Comparison of ENCODE assay signal across 8 mouse cellular contexts in the genomic region with DNA sequence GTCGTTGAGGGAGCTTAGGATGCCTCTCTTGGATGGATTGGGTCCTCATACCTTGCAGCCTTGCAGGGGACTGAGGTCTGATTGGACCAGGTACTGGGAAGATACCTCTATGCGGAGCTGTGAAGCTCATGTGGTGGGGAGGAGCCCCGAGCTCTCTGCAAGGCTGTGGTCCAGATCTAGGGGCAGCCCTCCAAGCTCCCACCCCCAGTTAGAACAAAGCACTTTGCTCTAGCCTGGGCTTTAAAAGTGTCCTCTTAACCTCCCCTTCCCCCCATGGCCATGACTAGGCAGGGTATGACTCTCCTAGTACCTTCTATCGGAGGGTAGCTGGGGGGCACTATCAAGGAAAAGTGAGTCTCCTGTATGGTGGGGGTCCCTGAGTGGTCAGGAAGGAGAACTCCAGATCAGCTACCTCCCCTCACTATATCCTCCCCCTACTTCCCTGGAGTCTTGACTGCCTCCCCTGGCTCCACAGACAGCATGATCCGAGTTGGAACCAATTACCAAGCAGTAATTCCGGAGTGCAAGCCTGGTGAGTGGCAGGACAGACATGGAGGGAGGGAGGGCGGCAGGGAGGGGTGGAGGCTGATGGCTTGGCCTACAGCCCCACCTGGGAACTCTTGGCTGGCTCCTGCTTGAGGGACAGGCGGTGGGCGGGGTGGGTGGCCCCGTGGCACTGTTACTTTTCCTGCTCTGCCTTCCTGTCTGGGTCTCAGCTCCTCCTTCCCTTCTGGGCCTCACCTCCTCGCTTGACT. TPM values are rescaled to one million over a fixed set of nuclear protein-coding genes. Genes with fewer than 3 reads are reported as not detected.
DNase-seq lines count a peak whose midpoint lies in the region; ATAC-seq and TF ChIP-seq lines count a peak whose summit lies in the region.

No protein-coding gene starts in this region.

- no peaks in the 10 kb centered on the region for H3K36me3 ChIP-seq in heart, adult 2 months (ENCODE audit: control insufficient read depth, insufficient read depth, low read length)
- peaks cover 50% of the 10 kb centered on the region for H3K36me3 ChIP-seq in G1E (replicated peaks)
- peaks cover 36% of the 10 kb centered on the region for H3K36me3 ChIP-seq in embryonic facial prominence, embryonic 15.5 days
- H3K36me3 ChIP-seq in hindbrain, postnatal 0 days (ENCODE audit: insufficient read depth, low read length) = peaks cover 19% of the 10 kb centered on the region; the same call in 1 of the 2 replicates
- H3K36me3 ChIP-seq in neural tube, embryonic 12.5 days = peaks cover 45% of the 10 kb centered on the region

- H3K4me1 ChIP-seq in heart, adult 2 months (ENCODE audit: control insufficient read depth, insufficient read depth, low read length) = peaks cover 10% of the 10 kb centered on the region
- peaks cover 62% of the 10 kb centered on the region for H3K4me1 ChIP-seq in G1E (ENCODE audit: insufficient read depth, low read depth, low read length)
- H3K4me1 ChIP-seq in embryonic facial prominence, embryonic 15.5 days = peaks cover 61% of the 10 kb centered on the region
- peaks cover 37% of the 10 kb centered on the region for H3K4me1 ChIP-seq in hindbrain, postnatal 0 days (ENCODE audit: insufficient read depth, low read length)
- peaks cover 69% of the 10 kb centered on the region for H3K4me1 ChIP-seq in neural tube, embryonic 12.5 days

- no peaks in the 10 kb centered on the region for H3K27me3 ChIP-seq in heart, adult 2 months (ENCODE audit: control insufficient read depth, insufficient read depth, low read length)
- peaks cover 19% of the 10 kb centered on the region; the same call in 1 of the 2 replicates for H3K27me3 ChIP-seq in G1E (ENCODE audit: insufficient read depth, low read length)
- no peaks in the 10 kb centered on the region for H3K27me3 ChIP-seq in embryonic facial prominence, embryonic 15.5 days
- H3K27me3 ChIP-seq in hindbrain, postnatal 0 days (ENCODE audit: insufficient read depth, low read length) = no peaks in the 10 kb centered on the region
- H3K27me3 ChIP-seq in neural tube, embryonic 12.5 days (replicated peaks) = no peaks in the 10 kb centered on the region

- no peak for ATAC-seq in G1E (ENCODE audit: extremely low read depth, insufficient number of reproducible peaks, low FRiP score, poor library complexity, severe bottlenecking)
- no peak for ATAC-seq in embryonic facial prominence, embryonic 15.5 days (ENCODE audit: insufficient number of reproducible peaks, low FRiP score, low TSS enrichment, low read depth)
- no peak for ATAC-seq in hindbrain, postnatal 0 days
- ATAC-seq in neural tube, embryonic 12.5 days (ENCODE audit: low FRiP score, low read depth) = no peak
- no peak for ATAC-seq in megakaryocyte-erythroid progenitor cell, adult 5-6 weeks (replicated peaks; ENCODE audit: low FRiP score, low TSS enrichment, poor library complexity, severe bottlenecking)

- no peak for TF ChIP-seq POLR2A in heart, adult 2 months (IDR thresholded peaks at IDR 0.05; ENCODE audit: insufficient read depth, low read depth, low read length)

- intact Hi-C loops in heart, adult 2 months (cut with DNase I) = no loop called here
- intact Hi-C loops in heart, postnatal 25 days (cut with DNase I) = no loop called here

- peak overlapping the region; percentile 86 for H3K9ac ChIP-seq in heart, adult 2 months (ENCODE audit: low read depth, low read length)
- H3K9ac ChIP-seq in embryonic facial prominence, embryonic 15.5 days = peak overlapping the region; percentile 79
- peak overlapping the region; percentile 81 for H3K9ac ChIP-seq in hindbrain, postnatal 0 days (replicated peaks; ENCODE audit: low read length)
- peak overlapping the region; percentile 99 for H3K9ac ChIP-seq in neural tube, embryonic 12.5 days

- peak overlapping the region; percentile 88 for H3K4me2 ChIP-seq in embryonic facial prominence, embryonic 15.5 days (replicated peaks)
- H3K4me2 ChIP-seq in hindbrain, postnatal 0 days (ENCODE audit: low read depth, low read length) = peak overlapping the region; percentile 77
- H3K4me2 ChIP-seq in neural tube, embryonic 12.5 days (replicated peaks) = peak overlapping the region; percentile 92

- 0 out of 2 replicates have a peak, but pooled peaks have one; percentile 48 for TF ChIP-seq EP300 in heart, adult 2 months (IDR thresholded peaks at IDR 0.05; ENCODE audit: insufficient read depth, low read depth, low read length)

- 18% methylated on average over 11 of the region's 11 CpGs for WGBS in heart, adult 2 months
- 3% methylated on average over 11 of the region's 11 CpGs for WGBS in embryonic facial prominence, embryonic 15.5 days
- 4% methylated on average over 11 of the region's 11 CpGs for WGBS in hindbrain, postnatal 0 days
- 11% methylated on average over 11 of the region's 11 CpGs for WGBS in neural tube, embryonic 12.5 days

- TF ChIP-seq CTCF in heart, adult 2 months (IDR thresholded peaks at IDR 0.05) = no peak
- TF ChIP-seq CTCF in G1E (IDR thresholded peaks at IDR 0.05; ENCODE audit: low read depth, low read length) = no peak
- TF ChIP-seq CTCF in hindbrain, postnatal 0 days (IDR thresholded peaks at IDR 0.05; ENCODE audit: low read depth) = no peak

- no peak overlapping the region; the same call in 1 of the 2 replicates for H3K27ac ChIP-seq in heart, adult 2 months
- peak overlapping the region; percentile 94 for H3K27ac ChIP-seq in embryonic facial prominence, embryonic 15.5 days (replicated peaks)
- H3K27ac ChIP-seq in hindbrain, postnatal 0 days = peak overlapping the region; percentile 92; the same call in 1 of the 2 replicates
- H3K27ac ChIP-seq in neural tube, embryonic 12.5 days = peak overlapping the region; percentile 32; the same call in 1 of the 2 replicates

- H3K79me2 ChIP-seq in heart, adult 2 months (replicated peaks; ENCODE audit: control insufficient read depth, insufficient read depth, low read length) = no peaks in the 10 kb centered on the region

- peak overlapping the region; percentile 75; the same call in 1 of the 2 replicates for H3K4me3 ChIP-seq in heart, adult 2 months
- peak overlapping the region; percentile 86 for H3K4me3 ChIP-seq in G1E (ENCODE audit: low read depth, low read length)
- H3K4me3 ChIP-seq in embryonic facial prominence, embryonic 15.5 days (replicated peaks) = peak overlapping the region; percentile 76
- H3K4me3 ChIP-seq in hindbrain, postnatal 0 days (ENCODE audit: low read length) = peak overlapping the region; percentile 64
- peak overlapping the region; percentile 97 for H3K4me3 ChIP-seq in neural tube, embryonic 12.5 days

- peak; percentile 48 to 59 for DNase-seq in heart, adult 2 months
- no peak for DNase-seq in heart, postnatal 25 days (ENCODE audit: low spot score)
- DNase-seq in G1E (ENCODE audit: low spot score) = no peak
- DNase-seq in hindbrain, postnatal 0 days (ENCODE audit: low spot score) = peak; percentile 58
- DNase-seq in spleen, postnatal 10 days (ENCODE audit: low spot score in 2 of 2) = no peak

- no peaks in the 10 kb centered on the region for H3K9me3 ChIP-seq in G1E (replicated peaks)
- H3K9me3 ChIP-seq in embryonic facial prominence, embryonic 15.5 days (replicated peaks) = no peaks in the 10 kb centered on the region
- H3K9me3 ChIP-seq in hindbrain, postnatal 0 days (ENCODE audit: low read length) = no peaks in the 10 kb centered on the region
- H3K9me3 ChIP-seq in neural tube, embryonic 12.5 days = no peaks in the 10 kb centered on the region

RNA-seq across cellular contexts. Expression of gene Rcor2, which starts 2.3 kb away (rescaled TPM):
- total RNA-seq in heart, adult 2 months (2021) = 1 to 10 TPM; 5.7 to 7.6 TPM
- 11.6 and 12.7 TPM in 2 replicates for polyA plus RNA-seq in heart, adult 2 months (2012; rRNA removed)
- 1 to 10 TPM; 6.9 to 7.5 TPM for total RNA-seq in heart, postnatal 25 days (2021)
- 20.9 and 22.2 TPM in 2 replicates for total RNA-seq in G1E (2014; fragmentation: Nextera tagmentation)
- total RNA-seq in G1E (2017) = 20.8 and 22.5 TPM in 2 replicates
- 62.2 and 74.4 TPM in 2 replicates for polyA plus RNA-seq in G1E (2012)
- 20.3 and 22.9 TPM in 2 replicates for polyA plus RNA-seq in embryonic facial prominence, embryonic 15.5 days (2015; fragmentation: Nextera tagmentation; extraction: Ambion mirVana)
- total RNA-seq in hindbrain, postnatal 0 days (2014; rRNA removed) = 73.2 and 91.7 TPM in 2 replicates
- polyA plus RNA-seq in hindbrain, postnatal 0 days (2015; fragmentation: Nextera tagmentation; extraction: Ambion mirVana) = 14.8 and 16.6 TPM in 2 replicates
- polyA plus RNA-seq in neural tube, embryonic 12.5 days (2016; fragmentation: Nextera tagmentation; extraction: Ambion mirVana) = 75.5 and 84.8 TPM in 2 replicates
- 5.0 and 5.4 TPM in 2 replicates for total RNA-seq in megakaryocyte-erythroid progenitor cell, adult 5-6 weeks (2014; fragmentation: Nextera tagmentation)
- total RNA-seq in megakaryocyte-erythroid progenitor cell, adult 5-6 weeks (2017) = 4.0 and 19.5 TPM in 2 replicates

RNA-seq across cellular contexts. Expression of gene Naa40, which starts 28.5 kb away (rescaled TPM):
- total RNA-seq in heart, adult 2 months (2021) = 10 to 100 TPM; 14.9 to 16.4 TPM
- polyA plus RNA-seq in heart, adult 2 months (2012; rRNA removed) = 23.8 and 31.8 TPM in 2 replicates
- 10 to 100 TPM; 14.4 to 17.7 TPM for total RNA-seq in heart, postnatal 25 days (2021)
- total RNA-seq in G1E (2014; fragmentation: Nextera tagmentation) (67.5 and 67.7 TPM in 2 replicates), G1E (2017) (60.7 and 67.3 TPM in 2 replicates)
- 58.8 and 59.4 TPM in 2 replicates for polyA plus RNA-seq in G1E (2012)
- 49.8 and 55.4 TPM in 2 replicates for polyA plus RNA-seq in embryonic facial prominence, embryonic 15.5 days (2015; fragmentation: Nextera tagmentation; extraction: Ambion mirVana)
- total RNA-seq in hindbrain, postnatal 0 days (2014; rRNA removed) = 56.5 and 59.7 TPM in 2 replicates
- polyA plus RNA-seq in hindbrain, postnatal 0 days (2015; fragmentation: Nextera tagmentation; extraction: Ambion mirVana) = 42.7 and 42.8 TPM in 2 replicates
- 74.0 and 76.0 TPM in 2 replicates for polyA plus RNA-seq in neural tube, embryonic 12.5 days (2016; fragmentation: Nextera tagmentation; extraction: Ambion mirVana)
- total RNA-seq in megakaryocyte-erythroid progenitor cell, adult 5-6 weeks (2014; fragmentation: Nextera tagmentation) = 66.8 and 78.6 TPM in 2 replicates
- 45.4 and 49.0 TPM in 2 replicates for total RNA-seq in megakaryocyte-erythroid progenitor cell, adult 5-6 weeks (2017)

RNA-seq across cellular contexts. Expression of gene Cox8a, which starts 52.1 kb away (rescaled TPM):
- total RNA-seq in heart, adult 2 months (2021) = 100 to 1,000 TPM; 384 to 424 TPM
- 589 and 775 TPM in 2 replicates for polyA plus RNA-seq in heart, adult 2 months (2012; rRNA removed)
- total RNA-seq in heart, postnatal 25 days (2021) = 100 to 1,000 TPM; 407 to 462 TPM
- total RNA-seq in G1E (2014; fragmentation: Nextera tagmentation) (353 and 374 TPM in 2 replicates), G1E (2017) (934 and 1,064 TPM in 2 replicates)
- 478 and 515 TPM in 2 replicates for polyA plus RNA-seq in G1E (2012)
- 822 and 870 TPM in 2 replicates for polyA plus RNA-seq in embryonic facial prominence, embryonic 15.5 days (2015; fragmentation: Nextera tagmentation; extraction: Ambion mirVana)
- 1,715 and 1,845 TPM in 2 replicates for total RNA-seq in hindbrain, postnatal 0 days (2014; rRNA removed)
- 2,044 and 2,080 TPM in 2 replicates for polyA plus RNA-seq in hindbrain, postnatal 0 days (2015; fragmentation: Nextera tagmentation; extraction: Ambion mirVana)
- 822 and 941 TPM in 2 replicates for polyA plus RNA-seq in neural tube, embryonic 12.5 days (2016; fragmentation: Nextera tagmentation; extraction: Ambion mirVana)
- total RNA-seq in megakaryocyte-erythroid progenitor cell, adult 5-6 weeks (2014; fragmentation: Nextera tagmentation) = 777 and 822 TPM in 2 replicates
- 576 and 680 TPM in 2 replicates for total RNA-seq in megakaryocyte-erythroid progenitor cell, adult 5-6 weeks (2017)

Comparison
In these comparisons a context has a peak if more than half of its experiments do, and no peak if none do; other contexts are left out.
1. DNase-seq: peak in heart, adult 2 months (2 of 2) and hindbrain, postnatal 0 days (single experiment); none in heart, postnatal 25 days (single experiment), G1E (single experiment) and spleen, postnatal 10 days (0 of 2).
2. Peak in every context shown above with its lines, with median percentiles within 50 percentile points of each other: H3K4me3 ChIP-seq, H3K9ac ChIP-seq and H3K4me2 ChIP-seq.